In genomic region chr13:107944831-107945230, GRCm38 (mm10) we compare ENCODE assay signal across 9 mouse cellular contexts.
DNase-seq lines count a peak whose midpoint lies in the region; ATAC-seq and TF ChIP-seq lines count a peak whose summit lies in the region.
"Had no signal": no experiment of that assay in that cellular context is flagged by ENCODE, and none has a peak within 500 bp of the region (broad histone marks: within the 10 kb centered on the region; RNA-seq: fewer than 3 reads in every experiment).

No protein-coding gene starts in this region.

- peak; percentile 50; the same call in 1 of the 2 replicates for TF ChIP-seq EP300 in lung, postnatal 0 days (IDR thresholded peaks at IDR 0.05)

- TF ChIP-seq CTCF in lung, postnatal 0 days (IDR thresholded peaks at IDR 0.05) = no peak

- DNase-seq in adrenal gland, adult 2 months = peak; percentile 54
- DNase-seq in adrenal gland, adult 8-10 months = no peak
- DNase-seq in kidney, postnatal 14 days = no peak
- DNase-seq in adrenal gland, postnatal 36 days = peak; percentile 42 to 51
- peak; percentile 70 for DNase-seq in lung, postnatal 0 days (ENCODE audit: low spot score)
- no peak for DNase-seq in frontal cortex, postnatal 36 days (ENCODE audit: low spot score in 2 of 2)
- no peak for DNase-seq in thymus, adult 18-20 months

- H3K9ac ChIP-seq in kidney, embryonic 15.5 days = no peak overlapping the region
- no peak overlapping the region for H3K9ac ChIP-seq in lung, postnatal 0 days (replicated peaks; ENCODE audit: low read depth)

- H3K27me3 ChIP-seq in kidney, embryonic 15.5 days = peaks cover 24% of the 10 kb centered on the region
- H3K27me3 ChIP-seq in lung, postnatal 0 days (replicated peaks; ENCODE audit: insufficient read depth, low read length) = no peaks in the 10 kb centered on the region

- WGBS in kidney, embryonic 15.5 days = 73% methylated on average over 10 of the region's 10 CpGs
- WGBS in lung, postnatal 0 days = 59% methylated on average over 10 of the region's 10 CpGs

- H3K36me3 ChIP-seq in kidney, embryonic 15.5 days = no peaks in the 10 kb centered on the region
- H3K36me3 ChIP-seq in lung, postnatal 0 days (ENCODE audit: insufficient read depth, low read length) = no peaks in the 10 kb centered on the region

- H3K4me2 ChIP-seq in kidney, embryonic 15.5 days = no peak overlapping the region
- H3K4me2 ChIP-seq in lung, postnatal 0 days (replicated peaks; ENCODE audit: low read depth, low read length) = no peak overlapping the region

- H3K4me3 ChIP-seq in kidney, embryonic 15.5 days (replicated peaks) = no peak overlapping the region
- no peak overlapping the region for H3K4me3 ChIP-seq in lung, postnatal 0 days (ENCODE audit: low read depth, low read length)

- H3K4me1 ChIP-seq in kidney, embryonic 15.5 days = peaks cover 27% of the 10 kb centered on the region
- H3K4me1 ChIP-seq in lung, postnatal 0 days (ENCODE audit: insufficient read depth, low read depth, low read length) = 0 out of 2 replicates have a peak, but pooled peaks cover 3% of the 10 kb centered on the region

- no peak overlapping the region for H3K27ac ChIP-seq in kidney, embryonic 15.5 days
- no peak overlapping the region for H3K27ac ChIP-seq in lung, postnatal 0 days (ENCODE audit: low read length)
- H3K27ac ChIP-seq: hindbrain, postnatal 0 days had no signal

- H3K9me3 ChIP-seq in kidney, embryonic 15.5 days (replicated peaks) = no peaks in the 10 kb centered on the region
- H3K9me3 ChIP-seq in lung, postnatal 0 days (ENCODE audit: low read length) = no peaks in the 10 kb centered on the region

- ATAC-seq in kidney, embryonic 15.5 days (replicated peaks; ENCODE audit: low FRiP score) = peak; percentile 20; the same call in 1 of the 2 replicates
- peak; percentile 86 for ATAC-seq in lung, postnatal 0 days
- ATAC-seq: hindbrain, postnatal 0 days had no signal

Comparison
In these comparisons a context has a peak if more than half of its experiments do, and no peak if none do; other contexts are left out.
1. DNase-seq: peak in adrenal gland, adult 2 months (single experiment), adrenal gland, postnatal 36 days (2 of 2) and lung, postnatal 0 days (single experiment); none in adrenal gland, adult 8-10 months (single experiment), kidney, postnatal 14 days (single experiment), frontal cortex, postnatal 36 days (0 of 2) and thymus, adult 18-20 months (0 of 2).